Mouse (Mus musculus): ENCODE results near the gene Chst2.

Gene Chst2

GRCm38 (mm10) chr9:95353829-95354391, 52.6 kb downstream of the Chst2 start:
- no peak for DNase-seq (ENCODE audit: low spot score)

- no peak for DNase-seq (ENCODE audit: low spot score)
These were observed 54.6 kb downstream of the Chst2 start for GRCm38 (mm10) chr9:95351968-95352367.

GRCm38 (mm10) chr9:95350550-95350949, 56.0 kb downstream of the Chst2 start:
- DNase-seq (ENCODE audit: low spot score): no peak
